In genomic region chr2:170134026-170134690, GRCm38 (mm10) we compare ENCODE assay signal across 8 mouse cellular contexts. TPM values are rescaled to one million over a fixed set of nuclear protein-coding genes. Genes with fewer than 3 reads are reported as not detected.
DNase-seq lines count a peak whose midpoint lies in the region; ATAC-seq and TF ChIP-seq lines count a peak whose summit lies in the region.

No protein-coding gene starts in this region.

- H3K9me3 ChIP-seq in lung, embryonic 15.5 days = no peaks in the 10 kb centered on the region
- H3K9me3 ChIP-seq in embryonic facial prominence, embryonic 14.5 days (ENCODE audit: control insufficient read depth, low read length) = no peaks in the 10 kb centered on the region
- no peaks in the 10 kb centered on the region for H3K9me3 ChIP-seq in hindbrain, postnatal 0 days (ENCODE audit: low read length)
- H3K9me3 ChIP-seq in midbrain, postnatal 0 days (ENCODE audit: low read length) = no peaks in the 10 kb centered on the region

- H3K4me2 ChIP-seq in lung, embryonic 15.5 days = peak overlapping the region; percentile 79
- peak overlapping the region; percentile 70 for H3K4me2 ChIP-seq in embryonic facial prominence, embryonic 14.5 days (ENCODE audit: low read depth, low read length)
- H3K4me2 ChIP-seq in hindbrain, postnatal 0 days (ENCODE audit: low read depth, low read length) = peak overlapping the region; percentile 67
- no peak overlapping the region; the same call in 1 of the 2 replicates for H3K4me2 ChIP-seq in midbrain, postnatal 0 days (ENCODE audit: low read depth, low read length, poor library complexity, severe bottlenecking)

- 15% methylated on average over 12 of the region's 12 CpGs for WGBS in lung, embryonic 15.5 days
- WGBS in embryonic facial prominence, embryonic 14.5 days = 10% methylated on average over 12 of the region's 12 CpGs
- WGBS in hindbrain, postnatal 0 days = 27% methylated on average over 12 of the region's 12 CpGs
- WGBS in midbrain, postnatal 0 days = 18% methylated on average over 12 of the region's 12 CpGs

- H3K4me3 ChIP-seq in lung, embryonic 15.5 days = peak overlapping the region; percentile 96
- H3K4me3 ChIP-seq in embryonic facial prominence, embryonic 14.5 days (ENCODE audit: low read depth, low read length) = peak overlapping the region; percentile 89
- H3K4me3 ChIP-seq in hindbrain, postnatal 0 days (ENCODE audit: low read length) = peak overlapping the region; percentile 38; the same call in 1 of the 2 replicates
- peak overlapping the region; percentile 31; the same call in 1 of the 2 replicates for H3K4me3 ChIP-seq in midbrain, postnatal 0 days (ENCODE audit: low read depth, low read length)

- H3K27ac ChIP-seq in lung, embryonic 15.5 days = peak overlapping the region; percentile 98
- H3K27ac ChIP-seq in embryonic facial prominence, embryonic 14.5 days (replicated peaks; ENCODE audit: low read depth, low read length) = peak overlapping the region; percentile 87
- H3K27ac ChIP-seq in hindbrain, postnatal 0 days = peak overlapping the region; percentile 27; the same call in 1 of the 2 replicates
- no peak overlapping the region for H3K27ac ChIP-seq in midbrain, postnatal 0 days (ENCODE audit: low read depth, low read length)

- H3K27me3 ChIP-seq in lung, embryonic 15.5 days = no peaks in the 10 kb centered on the region
- H3K27me3 ChIP-seq in embryonic facial prominence, embryonic 14.5 days (replicated peaks; ENCODE audit: control insufficient read depth, insufficient read depth, low read length) = no peaks in the 10 kb centered on the region
- H3K27me3 ChIP-seq in hindbrain, postnatal 0 days (ENCODE audit: insufficient read depth, low read length) = no peaks in the 10 kb centered on the region
- H3K27me3 ChIP-seq in midbrain, postnatal 0 days (ENCODE audit: insufficient read depth, low read length) = no peaks in the 10 kb centered on the region

- peak overlapping the region; percentile 60 for H3K9ac ChIP-seq in lung, embryonic 15.5 days
- peak overlapping the region; percentile 67 for H3K9ac ChIP-seq in embryonic facial prominence, embryonic 14.5 days (ENCODE audit: low read depth, low read length)
- peak overlapping the region; percentile 36; the same call in 1 of the 2 replicates for H3K9ac ChIP-seq in hindbrain, postnatal 0 days (replicated peaks; ENCODE audit: low read length)
- no peak overlapping the region for H3K9ac ChIP-seq in midbrain, postnatal 0 days (replicated peaks; ENCODE audit: low read length, poor library complexity, severe bottlenecking)

- ATAC-seq in lung, embryonic 15.5 days (ENCODE audit: borderline replicate concordance, extremely low read depth, low FRiP score, low TSS enrichment) = no peak
- no peak for ATAC-seq in embryonic facial prominence, embryonic 14.5 days (ENCODE audit: low read depth)
- ATAC-seq in hindbrain, postnatal 0 days = no peak
- ATAC-seq in midbrain, postnatal 0 days (ENCODE audit: low FRiP score) = no peak

- H3K4me1 ChIP-seq in lung, embryonic 15.5 days = peaks cover 22% of the 10 kb centered on the region
- H3K4me1 ChIP-seq in embryonic facial prominence, embryonic 14.5 days (ENCODE audit: control insufficient read depth, insufficient read depth, low read length) = peaks cover 8% of the 10 kb centered on the region; the same call in 1 of the 2 replicates
- H3K4me1 ChIP-seq in hindbrain, postnatal 0 days (ENCODE audit: insufficient read depth, low read length) = 0 out of 2 replicates have a peak, but pooled peaks cover 3% of the 10 kb centered on the region
- no peaks in the 10 kb centered on the region for H3K4me1 ChIP-seq in midbrain, postnatal 0 days (ENCODE audit: insufficient read depth, low read length)

- DNase-seq in lung, postnatal 14 days = no peak
- peak; percentile 39 for DNase-seq in embryonic facial prominence, embryonic 14.5 days (ENCODE audit: low spot score)
- no peak for DNase-seq in hindbrain, postnatal 0 days (ENCODE audit: low spot score)
- DNase-seq in midbrain, postnatal 0 days (ENCODE audit: low spot score) = no peak
- no peak for DNase-seq in layer of hippocampus, adult 11-12 months (ENCODE audit: low spot score)
- DNase-seq in Muller cell, postnatal 12 days (ENCODE audit: inconsistent ontology term) = no peak
- DNase-seq in lung, postnatal 36 days = no peak

- H3K36me3 ChIP-seq in lung, embryonic 15.5 days = no peaks in the 10 kb centered on the region
- H3K36me3 ChIP-seq in embryonic facial prominence, embryonic 14.5 days (ENCODE audit: control insufficient read depth, insufficient read depth, low read length) = no peaks in the 10 kb centered on the region
- no peaks in the 10 kb centered on the region for H3K36me3 ChIP-seq in hindbrain, postnatal 0 days (ENCODE audit: insufficient read depth, low read length)
- no peaks in the 10 kb centered on the region for H3K36me3 ChIP-seq in midbrain, postnatal 0 days (ENCODE audit: insufficient read depth, low read length)

- no peak for TF ChIP-seq CTCF in hindbrain, postnatal 0 days (IDR thresholded peaks at IDR 0.05; ENCODE audit: low read depth)
- no peak for TF ChIP-seq CTCF in midbrain, postnatal 0 days (IDR thresholded peaks at IDR 0.05)

RNA-seq across cellular contexts. Expression of gene Zfp217, which starts 13.7 kb away (rescaled TPM):
- 5.0 and 5.1 TPM in 2 replicates for polyA plus RNA-seq in lung, embryonic 15.5 days (2015; fragmentation: Nextera tagmentation; extraction: Ambion mirVana)
- polyA plus RNA-seq in embryonic facial prominence, embryonic 14.5 days (2014; fragmentation: Nextera tagmentation; extraction: Ambion mirVana) = 3.6 and 3.9 TPM in 2 replicates
- 3.5 and 8.5 TPM in 2 replicates for total RNA-seq in hindbrain, postnatal 0 days (2014; rRNA removed)
- 0.59 and 0.61 TPM in 2 replicates for polyA plus RNA-seq in hindbrain, postnatal 0 days (2015; fragmentation: Nextera tagmentation; extraction: Ambion mirVana)
- 3.7 and 3.8 TPM in 2 replicates for total RNA-seq in midbrain, postnatal 0 days (2014; rRNA removed)
- 0.44 and 0.49 TPM in 2 replicates for polyA plus RNA-seq in midbrain, postnatal 0 days (2015; fragmentation: Nextera tagmentation; extraction: Ambion mirVana)

Comparison
In these comparisons a context has a peak if more than half of its experiments do, and no peak if none do; other contexts are left out.
1. H3K4me3 ChIP-seq: peak in every context shown above with its lines; median percentile 96 in lung, embryonic 15.5 days; 89 in embryonic facial prominence, embryonic 14.5 days; 38 in hindbrain, postnatal 0 days; 31 in midbrain, postnatal 0 days.